Mouse (Mus musculus): ENCODE data around the gene Gm11992.

The Gm11992 gene

DNA sequence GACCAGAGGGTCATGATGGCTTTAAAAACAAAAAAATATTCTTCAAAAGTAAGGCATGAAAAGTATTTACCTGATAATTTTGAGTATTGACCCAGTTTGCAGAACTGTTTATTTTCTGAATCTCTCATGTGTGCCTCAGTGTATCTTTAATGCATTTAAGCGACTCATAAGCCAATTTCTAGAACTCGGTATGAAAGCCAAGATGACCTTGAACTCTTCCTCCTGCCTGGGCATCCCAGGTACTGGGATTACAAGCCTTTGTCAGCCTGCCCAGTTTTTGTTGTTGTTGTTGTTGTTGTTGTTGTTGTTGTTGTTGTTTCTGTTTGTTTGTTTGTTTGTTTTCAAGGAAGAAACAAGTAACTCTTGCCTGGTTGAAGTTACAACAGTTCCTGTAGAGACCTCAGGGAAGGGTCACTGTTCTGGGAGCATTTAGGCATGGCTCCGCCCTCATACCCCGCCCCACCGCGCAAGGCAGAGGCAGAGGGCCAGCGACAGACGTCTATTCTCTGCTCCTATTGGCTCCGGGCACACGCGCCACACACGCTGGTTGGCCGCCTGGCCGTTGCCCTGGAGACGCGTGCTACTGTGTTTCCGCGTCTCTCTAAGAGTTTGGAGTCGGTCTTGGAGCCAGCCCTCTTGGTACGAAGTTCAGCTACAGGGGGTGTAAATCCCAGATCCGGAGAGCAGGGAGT, at the start of gene Gm11992:
Gm11992 (plus strand) TSS at position 584 of the 692 bp plus-strand sequence.
- in situ Hi-C loops (cut with MboI; ENCODE audit: low sequenced_read_pairs): no loop called here

DNA sequence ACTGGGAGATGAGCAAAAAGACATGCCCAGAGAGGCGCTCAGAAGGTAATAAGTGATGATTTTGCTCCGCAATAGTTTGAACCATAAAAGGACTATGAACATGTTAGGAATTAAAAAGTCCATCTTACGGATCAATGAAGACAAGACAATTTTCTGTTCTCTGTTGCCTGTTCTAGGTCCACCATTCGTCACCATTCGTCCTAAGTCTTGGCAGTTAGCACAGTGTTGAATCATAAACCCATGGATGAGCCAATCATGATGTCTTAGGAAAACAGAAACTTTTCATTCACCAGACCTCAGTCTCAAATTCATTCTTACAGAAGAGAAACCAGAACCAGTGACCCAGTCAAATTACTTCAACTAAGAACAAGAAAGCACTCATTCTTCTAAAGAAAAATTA, 39.6 kb upstream of the Gm11992 start:
- in situ Hi-C loops (cut with MboI; ENCODE audit: low sequenced_read_pairs): no loop called here

DNA sequence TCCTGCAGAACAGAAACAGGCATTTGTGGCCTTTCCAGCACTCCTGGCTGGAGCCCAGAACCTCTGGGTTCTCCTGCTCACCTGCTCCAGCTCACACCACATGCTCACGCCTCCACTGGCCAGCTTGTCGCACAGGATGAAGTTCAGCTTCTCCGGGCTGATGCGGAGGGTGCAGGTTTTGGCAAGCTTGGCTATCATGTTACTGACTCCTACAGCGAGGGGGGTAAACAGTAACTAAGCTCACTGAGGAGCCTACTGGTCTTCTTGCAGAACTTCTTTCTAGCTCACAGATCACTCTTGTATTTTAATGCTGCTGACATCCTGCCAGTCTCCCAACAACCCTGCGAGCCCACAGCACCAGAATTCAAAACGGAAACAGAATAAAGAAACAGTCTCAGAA, 38.0 kb upstream of the Gm11992 start:
- in situ Hi-C loops (cut with MboI; ENCODE audit: low sequenced_read_pairs): no loop called here

DNA sequence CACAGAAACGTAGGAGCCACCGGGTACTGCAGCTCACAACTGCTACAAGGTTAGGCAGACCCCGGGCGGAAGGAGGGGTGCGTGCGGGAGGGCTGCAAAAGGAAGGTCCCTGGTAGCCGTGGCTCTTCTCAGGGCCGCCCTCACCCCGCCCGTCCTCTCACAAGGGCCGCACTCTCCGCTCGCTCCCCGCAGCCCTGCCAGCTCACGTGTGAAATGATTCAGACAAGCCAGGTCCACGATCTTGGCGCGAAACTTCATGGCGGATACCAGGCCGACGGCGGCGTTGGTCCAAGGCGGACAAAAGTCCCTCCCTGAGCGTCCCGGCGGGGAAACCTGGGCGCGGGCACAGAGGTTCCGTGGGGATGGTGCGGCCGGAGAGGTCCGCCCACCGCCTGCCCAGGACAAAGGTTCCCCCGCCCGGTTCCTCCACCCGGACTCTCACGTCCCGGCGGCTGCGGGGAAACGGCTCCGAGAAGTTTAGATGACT, 37.5 kb upstream of the Gm11992 start, which contains the start of gene Hus1:
Hus1 (minus strand) TSS at position 339 of the 487 bp plus-strand sequence.
- in situ Hi-C loops (cut with MboI; ENCODE audit: low sequenced_read_pairs): no loop called here

DNA sequence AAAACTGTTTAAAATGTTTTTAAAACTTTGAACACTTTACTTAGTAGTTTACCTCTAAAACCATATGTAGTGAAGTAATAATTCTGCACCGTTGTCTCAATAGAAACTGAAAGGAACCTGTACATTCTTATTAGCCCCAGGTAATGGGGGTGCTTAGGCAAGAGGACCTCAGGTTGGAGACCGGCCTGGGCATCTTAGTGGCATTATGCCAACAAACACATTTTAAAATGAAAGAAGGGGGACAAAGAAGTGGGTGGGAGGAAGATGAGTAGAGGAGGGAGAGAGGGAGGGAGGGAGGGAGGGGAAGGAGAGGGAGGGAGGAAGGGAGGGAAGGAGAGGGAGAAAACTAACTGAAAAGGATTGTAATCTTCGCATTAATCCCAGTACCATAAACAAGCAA, 37.0 kb upstream of the Gm11992 start:
- in situ Hi-C loops (cut with MboI; ENCODE audit: low sequenced_read_pairs): no loop called here

DNA sequence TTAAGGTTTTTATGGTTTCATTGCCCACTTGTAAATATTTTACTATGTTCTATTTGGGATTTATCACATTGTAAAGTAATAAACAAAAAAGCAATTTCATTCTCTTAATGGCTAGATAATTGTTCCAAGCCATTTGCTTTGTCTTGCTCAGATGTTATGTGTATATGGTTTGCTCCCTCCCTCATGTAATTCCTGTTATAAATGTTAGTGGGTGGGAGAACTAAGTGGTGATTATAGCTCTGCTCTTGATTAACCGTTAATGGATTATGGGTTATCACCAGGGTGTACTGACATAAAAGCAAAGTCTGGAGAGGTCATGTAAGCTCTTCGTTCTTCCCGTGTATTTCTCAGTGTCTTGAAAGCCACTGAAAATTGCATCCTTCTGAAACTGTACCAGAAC, 33.7 kb upstream of the Gm11992 start:
- in situ Hi-C loops (cut with MboI; ENCODE audit: low sequenced_read_pairs): no loop called here

DNA sequence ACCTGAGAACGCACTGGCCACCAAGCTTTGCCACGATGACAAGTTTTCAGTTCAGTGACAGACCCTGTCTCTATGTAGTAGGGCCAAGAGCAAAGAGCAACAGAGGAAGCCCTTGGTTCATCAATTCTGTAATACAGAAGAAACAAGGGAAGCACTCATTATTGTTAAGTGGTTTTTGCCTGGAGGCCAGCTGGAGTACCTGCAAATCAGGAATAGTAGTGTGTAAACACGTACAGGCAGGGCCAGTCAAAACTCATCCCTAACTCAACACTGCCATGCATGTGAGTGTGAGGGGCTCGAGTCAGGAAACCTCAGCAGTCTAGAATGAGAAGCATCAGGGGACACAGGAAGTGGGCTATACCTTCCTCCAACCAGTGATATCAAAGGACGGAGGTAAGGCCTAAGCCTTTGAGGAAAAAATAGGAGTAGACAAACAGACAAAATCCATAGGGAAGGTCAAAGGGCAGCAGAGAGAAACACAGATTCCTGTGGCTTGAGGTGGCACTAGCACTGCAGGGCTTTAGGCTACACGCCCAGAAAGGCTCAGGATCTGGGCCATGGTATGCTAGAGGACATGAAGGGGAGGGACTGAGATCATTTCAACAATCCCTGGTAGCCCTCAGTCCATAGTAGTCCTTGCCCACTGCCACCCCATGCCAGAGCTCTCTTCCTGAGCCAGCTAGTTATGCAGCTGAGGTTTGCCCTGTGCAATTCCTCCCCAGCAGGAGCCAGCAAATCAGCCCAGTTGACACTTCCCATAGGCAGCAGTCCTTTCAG, 29.7 kb upstream of the Gm11992 start:
- in situ Hi-C loops (cut with MboI; ENCODE audit: low sequenced_read_pairs): no loop called here

DNA sequence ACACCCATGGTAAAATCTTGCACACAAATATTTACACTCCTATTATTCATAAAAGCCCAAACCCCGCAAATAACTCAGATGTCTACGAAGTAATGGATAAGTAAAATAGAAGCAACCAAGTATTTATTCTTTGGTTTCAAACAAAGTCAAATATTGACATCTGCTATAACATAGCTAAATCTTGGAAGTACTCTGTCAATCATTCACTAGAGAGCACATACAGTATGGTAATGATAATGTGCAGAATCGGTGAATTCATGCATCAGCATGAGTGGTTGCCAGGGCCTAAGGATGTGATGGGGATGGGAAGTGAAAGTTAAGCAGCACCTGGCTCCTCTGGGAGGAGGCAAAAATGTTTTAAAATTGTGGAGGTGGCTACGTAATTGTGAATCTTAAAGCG, 28.2 kb upstream of the Gm11992 start:
- in situ Hi-C loops (cut with MboI; ENCODE audit: low sequenced_read_pairs): no loop called here

DNA sequence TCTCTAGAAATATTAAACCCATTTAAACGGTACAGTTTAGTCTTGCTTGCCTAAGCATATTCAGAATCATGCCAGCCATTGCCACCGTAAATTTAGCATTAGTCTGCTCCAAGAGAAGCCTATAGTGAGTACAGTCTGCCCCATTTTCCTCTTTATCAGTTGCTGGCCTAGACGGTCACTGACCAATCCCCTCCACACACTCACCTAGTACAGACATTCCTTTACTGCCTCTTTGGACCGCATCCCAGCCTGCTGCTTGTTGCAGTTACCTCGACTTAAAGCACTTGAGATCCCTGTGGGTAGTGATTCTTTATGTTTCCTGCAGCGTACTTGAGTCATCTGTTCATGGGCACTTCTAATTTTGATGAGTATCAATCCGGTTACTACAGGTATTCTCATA, 23.6 kb upstream of the Gm11992 start:
- in situ Hi-C loops (cut with MboI; ENCODE audit: low sequenced_read_pairs): no loop called here

DNA sequence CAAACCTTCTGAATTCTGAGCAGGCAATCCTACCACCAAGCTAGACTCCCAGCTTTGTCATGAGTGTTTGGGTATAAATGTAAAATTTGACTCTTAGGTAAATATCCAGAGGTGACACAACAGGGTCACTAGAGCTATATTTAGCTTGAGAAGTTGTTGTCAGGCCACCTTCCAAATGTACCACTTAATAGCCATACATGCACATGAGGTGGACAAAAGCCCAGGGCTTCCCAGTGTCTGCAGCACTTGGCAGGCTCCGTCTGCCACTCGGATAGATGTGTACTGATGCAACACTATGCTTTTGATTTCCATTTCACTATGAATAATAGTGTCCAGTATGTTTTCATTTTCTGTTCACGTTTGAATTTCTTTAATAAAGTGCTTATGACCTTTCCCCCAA, 23.2 kb upstream of the Gm11992 start:
- in situ Hi-C loops (cut with MboI; ENCODE audit: low sequenced_read_pairs): no loop called here

DNA sequence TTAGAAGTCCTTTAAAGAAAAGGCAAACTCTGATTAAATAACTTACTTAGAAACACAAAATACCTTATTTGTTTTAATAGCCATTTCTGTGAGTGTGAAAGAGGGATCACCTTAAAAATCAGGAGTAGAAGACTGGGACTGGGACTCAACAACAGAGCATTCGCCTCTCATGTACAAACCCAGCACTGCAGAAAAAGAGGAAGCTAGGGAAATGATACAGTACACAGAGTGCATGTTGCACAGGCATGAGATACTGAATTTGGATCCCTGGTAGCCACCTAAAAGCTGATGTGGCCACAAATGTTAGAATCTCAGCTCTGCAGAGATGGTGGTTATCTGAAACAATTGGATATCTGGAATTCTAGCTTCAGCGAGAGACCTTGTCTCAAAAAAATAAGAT, 16.9 kb upstream of the Gm11992 start:
- in situ Hi-C loops (cut with MboI; ENCODE audit: low sequenced_read_pairs): no loop called here

DNA sequence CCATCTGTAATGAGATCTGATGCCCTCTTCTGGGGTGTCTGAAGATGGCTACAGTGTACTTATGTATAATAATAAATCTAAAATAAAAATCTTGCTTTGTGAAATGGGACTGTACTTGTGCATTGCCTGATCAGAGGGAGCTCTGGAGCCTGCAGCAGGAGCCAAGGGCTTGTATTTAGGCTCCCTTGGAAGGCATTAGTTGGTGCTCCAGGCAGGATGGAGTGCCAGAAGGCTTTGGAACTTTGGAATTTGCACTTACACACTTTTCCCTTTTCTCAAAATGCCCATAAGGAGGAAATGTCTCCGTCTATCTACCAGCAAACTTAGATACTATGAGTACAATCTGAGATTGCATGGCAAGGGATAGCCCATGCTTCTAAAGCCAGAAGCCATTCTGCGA, 1.8 kb upstream of the Gm11992 start:
- in situ Hi-C loops (cut with MboI; ENCODE audit: low sequenced_read_pairs): no loop called here

DNA sequence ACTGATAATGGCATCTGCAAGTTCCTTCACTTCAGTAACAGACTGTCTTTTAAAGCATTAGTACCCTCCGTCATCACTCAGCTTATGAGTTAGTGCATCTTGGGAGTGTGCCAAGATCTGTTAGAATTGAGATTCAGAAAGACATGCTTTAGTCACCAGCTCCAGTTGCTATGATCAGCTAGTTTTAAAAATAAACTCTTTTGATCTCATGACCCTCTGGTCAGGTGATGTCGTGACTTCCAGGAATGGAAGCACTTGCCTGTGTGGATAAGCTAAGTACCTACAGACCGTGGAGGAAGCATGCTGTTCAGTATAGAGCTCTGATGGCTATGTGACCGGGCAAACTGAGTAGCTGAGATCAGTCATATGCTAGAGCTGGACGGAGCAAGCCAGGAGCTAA, 1.4 kb upstream of the Gm11992 start:
- in situ Hi-C loops (cut with MboI; ENCODE audit: low sequenced_read_pairs): no loop called here

DNA sequence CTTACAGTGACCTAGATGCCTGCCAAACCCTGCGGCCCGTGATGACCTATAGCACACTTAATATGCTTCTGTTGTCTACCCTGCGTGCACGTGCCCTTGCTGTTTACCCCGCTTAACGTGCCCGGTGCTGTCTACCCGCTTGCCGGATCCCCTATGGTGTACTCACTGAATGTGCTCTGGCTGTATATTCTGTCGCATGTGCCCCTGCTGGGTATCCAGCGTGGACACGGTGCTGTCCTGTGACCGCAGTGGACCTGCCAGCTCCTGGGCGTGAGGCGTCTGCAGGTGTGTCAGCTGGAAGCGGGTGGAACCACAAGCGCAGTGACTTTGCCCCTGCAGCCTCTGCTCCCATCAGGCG, 288 bp downstream of the Gm11992 start, which contains the start of gene Sun3:
Sun3 (minus strand) TSS at position 289 of the 358 bp plus-strand sequence.
- in situ Hi-C loops (cut with MboI; ENCODE audit: low sequenced_read_pairs): no loop called here

DNA sequence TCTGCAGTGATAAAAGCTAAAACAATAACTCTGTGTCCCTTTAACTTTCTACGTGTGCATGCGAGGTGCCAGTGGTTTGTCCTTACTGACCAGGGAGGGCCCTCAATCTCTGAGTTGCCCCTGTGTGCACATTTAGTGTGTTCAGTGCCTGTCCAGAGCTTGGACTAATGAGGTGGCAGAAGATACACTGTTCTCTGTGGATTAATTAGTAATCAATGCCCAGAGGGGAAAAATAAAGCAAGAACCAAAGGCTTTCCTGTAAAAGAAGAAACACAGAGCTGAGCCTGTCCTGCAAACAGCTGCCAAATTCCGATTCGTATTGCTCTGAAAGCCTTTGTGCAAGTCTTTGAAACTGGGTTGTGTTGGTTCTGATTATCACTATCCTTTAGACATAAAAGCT, 1.8 kb downstream of the Gm11992 start:
- in situ Hi-C loops (cut with MboI; ENCODE audit: low sequenced_read_pairs): no loop called here

DNA sequence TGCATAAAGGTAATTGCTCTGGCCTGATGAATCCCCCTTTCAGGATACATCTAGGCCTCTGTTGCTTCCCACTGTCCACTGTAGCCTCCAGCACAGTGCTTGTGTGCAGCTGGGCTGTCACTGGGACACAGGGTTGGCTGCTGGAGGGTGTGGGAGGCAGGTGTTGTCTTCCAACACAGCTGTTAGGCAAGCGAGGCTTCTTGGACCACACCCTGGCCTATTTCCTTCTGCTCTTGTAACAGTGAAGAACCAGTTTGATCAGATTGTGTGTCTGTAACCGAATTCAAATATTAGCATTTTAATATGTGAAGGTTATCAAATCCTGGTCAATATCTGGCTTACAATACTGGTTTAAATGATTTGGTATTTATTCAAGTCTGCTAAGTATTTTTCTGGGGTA, 3.5 kb downstream of the Gm11992 start:
- in situ Hi-C loops (cut with MboI; ENCODE audit: low sequenced_read_pairs): no loop called here

DNA sequence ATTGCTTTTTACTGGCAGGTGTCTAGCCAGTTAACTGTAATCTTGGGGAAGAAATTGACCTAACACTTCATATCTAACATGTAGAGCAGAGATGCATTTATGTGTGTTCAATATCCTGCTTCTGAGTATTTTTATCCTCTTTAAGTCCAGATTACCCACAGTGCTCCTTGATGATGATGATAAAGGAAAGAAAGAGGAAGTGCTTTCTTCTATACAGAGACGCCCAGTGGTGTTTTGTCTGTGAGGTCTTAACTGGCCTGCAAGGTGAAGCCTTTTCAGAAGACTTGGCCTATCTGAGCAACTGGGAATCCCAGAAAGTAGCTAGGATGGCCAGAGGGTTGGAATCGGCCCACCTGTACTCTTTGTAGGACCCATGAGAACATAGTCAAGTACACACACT, 8.5 kb downstream of the Gm11992 start:
- in situ Hi-C loops (cut with MboI; ENCODE audit: low sequenced_read_pairs): no loop called here

DNA sequence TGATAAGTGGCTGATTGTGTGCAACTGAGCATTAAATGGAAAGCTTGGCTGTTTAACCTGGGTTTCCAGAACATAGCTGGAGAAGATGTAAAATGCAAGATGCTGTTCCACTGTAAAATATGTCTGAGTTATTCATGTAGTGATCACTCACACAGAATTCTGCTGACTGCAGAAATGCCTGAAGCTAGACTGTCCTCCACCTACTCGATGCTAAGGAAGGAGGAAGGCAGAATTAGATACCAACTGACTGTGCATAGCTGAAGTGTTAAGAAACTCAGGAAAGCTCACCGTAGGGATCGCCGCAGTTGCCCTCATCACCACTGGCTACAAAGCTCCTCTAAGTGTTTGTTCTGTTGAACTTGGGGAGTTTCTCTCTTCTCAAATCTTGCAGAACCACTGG, 9.3 kb downstream of the Gm11992 start:
- in situ Hi-C loops (cut with MboI; ENCODE audit: low sequenced_read_pairs): no loop called here

DNA sequence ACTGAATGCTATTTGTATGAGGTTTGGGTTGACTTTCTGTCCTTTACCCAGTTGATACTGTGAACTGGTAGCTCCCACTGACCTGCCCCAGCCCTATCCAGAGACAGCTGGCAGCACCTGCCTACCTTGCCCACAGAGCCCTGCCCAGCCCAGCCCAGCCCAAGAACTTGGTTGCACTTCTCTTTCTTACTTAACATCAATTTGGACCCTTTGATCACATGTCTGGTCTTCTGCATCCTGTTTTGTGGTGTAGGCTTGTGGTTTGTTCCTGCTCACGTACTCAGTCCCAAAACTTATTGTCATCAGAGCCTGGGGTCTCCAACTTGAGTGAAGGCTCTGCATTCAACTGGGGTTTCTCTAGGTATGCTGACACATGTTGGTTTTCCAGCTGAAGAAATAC, 11.6 kb downstream of the Gm11992 start:
- in situ Hi-C loops (cut with MboI; ENCODE audit: low sequenced_read_pairs): no loop called here

DNA sequence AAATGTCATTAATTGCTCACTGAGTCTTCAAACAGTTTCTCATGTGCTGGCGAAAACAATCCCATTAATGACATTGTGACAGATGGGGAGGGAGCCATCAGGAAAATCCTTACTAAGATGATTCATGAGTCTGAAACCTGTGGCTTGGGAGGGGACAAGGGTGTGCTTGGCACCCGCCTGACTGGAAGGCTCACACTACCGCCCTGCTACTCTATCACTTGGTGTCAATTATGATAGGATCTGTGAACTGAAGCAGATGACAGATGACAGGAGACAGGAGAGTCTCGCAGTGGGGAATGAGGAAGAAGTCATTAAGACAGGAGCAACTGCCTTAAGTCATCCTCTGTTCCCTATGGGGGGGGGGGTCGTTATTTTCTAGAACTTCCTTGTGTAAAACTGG, 12.1 kb downstream of the Gm11992 start:
- in situ Hi-C loops (cut with MboI; ENCODE audit: low sequenced_read_pairs): no loop called here

DNA sequence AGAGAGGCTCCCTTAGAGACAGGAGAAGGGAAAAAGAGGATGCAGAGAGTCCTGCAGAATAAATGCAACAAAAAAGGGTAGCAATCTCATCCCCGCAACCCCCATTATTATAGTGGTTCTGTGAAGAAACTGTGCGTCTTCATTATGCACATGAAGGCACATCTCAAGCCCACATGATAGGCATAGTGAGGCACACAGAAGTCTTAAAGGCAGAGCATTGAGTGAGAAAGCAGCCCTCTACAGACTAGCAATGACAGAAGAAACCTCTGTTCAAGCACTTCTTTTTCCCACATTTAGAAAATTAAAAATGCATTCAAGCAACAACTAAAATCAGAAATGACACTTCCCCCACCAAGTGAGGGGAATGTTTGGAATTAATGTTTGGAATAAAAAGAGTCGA, 28.1 kb downstream of the Gm11992 start:
- in situ Hi-C loops (cut with MboI; ENCODE audit: low sequenced_read_pairs): no loop called here

DNA sequence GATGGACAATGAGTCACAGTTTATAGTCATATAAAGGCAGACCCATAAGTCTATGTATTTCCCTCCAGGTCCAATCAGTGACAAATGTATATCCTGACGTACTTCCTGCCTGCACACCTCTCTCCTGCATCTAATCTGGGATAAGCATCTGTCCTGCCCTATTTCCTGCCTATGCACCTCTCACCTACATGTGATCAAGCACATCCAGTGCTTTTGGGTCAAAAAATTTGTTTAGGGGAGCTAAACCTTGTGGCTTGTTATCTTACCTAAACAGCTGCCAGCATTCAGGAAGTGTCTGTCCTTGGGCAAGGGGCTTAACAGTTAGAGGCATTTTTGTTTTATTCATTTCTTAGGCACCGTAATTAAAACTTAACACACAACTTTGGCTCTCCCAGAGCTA, 64.8 kb downstream of the Gm11992 start:
- in situ Hi-C loops (cut with MboI; ENCODE audit: low sequenced_read_pairs): no loop called here
